Mouse (Mus musculus) gastrocnemius, postnatal 10 days (tissue): ENCODE measurements around the gene Olfr1028. TPM values are rescaled to one million over a fixed set of nuclear protein-coding genes. Genes with fewer than 3 reads are reported as not detected.

ENCODE experiments used
- DNase-seq: peaks from one replicate; pipeline ENCODE4 v3.0.0; 2021; ENCODE audit warnings: mixed read lengths
- long read RNA-seq, 2 experiments: library from polyadenylated mRNA; stranded (forward); transcript quantifications; one replicate each; pipeline ENCODE4 v2.0.0; 2021
- total RNA-seq, 2 experiments: library from RNA; stranded (reverse); gene quantifications; 2 replicates each; pipeline ENCODE4 v1.2.3; 2021

Gene Olfr1028
- not detected for total RNA-seq
- long read RNA-seq, experiment 1 = 0 reads
- long read RNA-seq, experiment 2 = 0 reads

- no peak for DNase-seq
These were observed at the start of gene Olfr1028 for GRCm38 (mm10) chr2:85950137-85950536. TSS of gene Olfr1028 (plus strand) at chr2:85950437.

GRCm38 (mm10) chr2:85904952-85905351 is 45.3 kb upstream of the Olfr1028 start, which contains the start of gene Olfr1024:
TSS of gene Olfr1024 (minus strand) at chr2:85905052.
- no peak for DNase-seq

GRCm38 (mm10) chr2:85913197-85913596 is 37.0 kb upstream of the Olfr1028 start:
- no peak for DNase-seq

DNA sequence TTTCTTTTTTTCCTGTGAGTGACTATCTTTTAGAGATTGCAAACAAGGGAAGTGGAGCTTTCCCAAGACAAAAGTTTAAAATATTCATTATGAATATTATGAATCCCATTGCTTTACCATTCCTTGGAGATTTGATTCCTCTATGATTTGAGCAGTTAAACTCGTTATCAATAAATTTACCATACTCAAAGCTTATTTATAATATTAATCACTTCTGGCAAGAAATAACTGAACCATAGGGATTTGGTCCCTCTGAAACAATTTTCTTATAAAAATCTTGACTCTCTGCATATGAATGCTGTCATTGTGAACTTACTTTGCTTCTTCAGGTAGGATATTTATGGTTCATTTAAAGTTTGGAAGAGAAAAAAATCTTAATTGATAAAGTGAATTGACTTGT is 35.3 kb upstream of the Olfr1028 start, which contains the start of gene Olfr1025-ps1:
Gene Olfr1025-ps1, plus strand, starts transcription at position 301 of the 400 bp plus-strand sequence.
- no peak for DNase-seq

DNA sequence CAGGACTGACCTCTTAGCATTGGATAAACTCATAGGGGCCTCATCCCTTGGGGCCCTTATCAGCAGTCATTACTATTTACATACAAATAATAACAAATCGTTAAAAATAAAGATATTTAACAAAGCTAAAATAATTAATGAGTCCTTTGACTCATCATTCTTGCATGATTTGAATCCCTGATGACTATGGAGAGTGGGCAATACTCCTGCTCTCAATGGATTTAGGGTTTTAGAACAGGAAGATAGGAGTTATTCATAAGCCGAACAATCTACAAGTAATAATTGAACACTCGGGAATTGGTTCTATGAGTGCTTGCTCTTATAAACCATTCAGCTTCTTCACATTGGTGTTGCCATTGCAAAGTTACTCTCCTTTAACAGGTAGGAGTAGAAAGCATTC is 29.0 kb upstream of the Olfr1028 start, which contains the start of gene Olfr1026:
Gene Olfr1026, plus strand, starts transcription at position 301 of the 400 bp plus-strand sequence.
- no peak for DNase-seq

DNA sequence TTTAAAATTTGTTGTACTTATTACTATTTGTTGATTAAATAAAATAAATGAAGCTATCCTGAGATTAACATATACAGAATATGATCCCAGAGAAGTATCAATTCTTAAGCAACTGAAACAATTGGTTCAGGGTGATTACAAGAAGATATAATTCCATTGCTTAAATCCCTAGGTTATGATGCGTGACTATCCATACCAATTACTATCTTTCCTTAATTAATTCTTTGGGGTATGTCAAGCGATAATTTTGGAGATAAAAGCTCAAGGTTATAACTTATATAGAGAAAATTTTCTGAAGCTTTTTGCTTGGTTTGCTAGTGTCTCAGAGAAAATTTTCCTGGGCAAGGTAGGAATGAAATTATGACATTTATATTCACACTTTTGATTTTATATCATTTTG is 23.4 kb downstream of the Olfr1028 start, which contains the start of gene Olfr1029:
Gene Olfr1029, plus strand, starts transcription at position 301 of the 400 bp plus-strand sequence.
- no peak for DNase-seq

GRCm38 (mm10) chr2:85978976-85979375 is 28.7 kb downstream of the Olfr1028 start, which contains the start of gene Olfr1030:
TSS of gene Olfr1030 (plus strand) at chr2:85979276.
- DNase-seq = no peak

DNA sequence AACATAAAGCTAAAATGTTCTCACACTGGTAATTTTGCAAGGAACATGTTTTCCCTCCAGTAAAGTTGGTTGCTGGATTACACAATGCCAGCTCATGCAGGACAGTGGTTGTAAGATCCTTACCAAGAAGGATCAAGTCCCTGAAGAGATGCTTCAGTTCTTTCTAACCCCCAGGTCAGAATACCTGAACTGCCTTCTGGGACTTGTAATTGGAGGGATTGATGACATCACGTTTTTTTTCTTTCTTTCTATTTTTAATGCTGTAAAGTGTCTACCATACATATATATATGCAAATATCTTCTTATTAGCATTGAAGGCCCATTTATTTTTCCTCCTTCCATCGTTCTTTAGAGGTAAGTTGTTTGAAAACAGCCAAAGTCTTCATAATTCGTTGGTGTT is 39.8 kb downstream of the Olfr1028 start, which contains the start of gene Olfr1031:
Gene Olfr1031, plus strand, starts transcription at position 301 of the 400 bp plus-strand sequence.
- no peak for DNase-seq

Other genes starting within 250 kb of the Olfr1028 start
- gene Olfr1009, start 235.0 kb upstream of the Olfr1028 start, total RNA-seq = not detected
- not detected for gene Olfr1012, start 187.7 kb upstream of the Olfr1028 start, total RNA-seq
- not detected for gene Olfr1013, start 183.3 kb upstream of the Olfr1028 start, total RNA-seq
- not detected for gene Olfr1014, start 177.7 kb upstream of the Olfr1028 start, total RNA-seq
- gene Olfr1015, start 168.4 kb upstream of the Olfr1028 start, total RNA-seq = not detected
- gene Olfr1016, start 147.9 kb upstream of the Olfr1028 start, total RNA-seq = not detected
- gene Olfr1018, start 132.0 kb upstream of the Olfr1028 start, total RNA-seq = not detected
- not detected for gene Olfr1019, start 105.0 kb upstream of the Olfr1028 start, total RNA-seq
- not detected for gene Olfr1020, start 103.4 kb upstream of the Olfr1028 start, total RNA-seq
- not detected for gene Olfr1022, start 81.8 kb upstream of the Olfr1028 start, total RNA-seq
- gene Olfr1023, start 64.8 kb upstream of the Olfr1028 start, total RNA-seq = not detected
- not detected for gene Olfr1024, start 45.4 kb upstream of the Olfr1028 start, total RNA-seq
- not detected for gene Olfr1025-ps1, start 35.2 kb upstream of the Olfr1028 start, total RNA-seq
- not detected for gene Olfr1026, start 28.9 kb upstream of the Olfr1028 start, total RNA-seq
- gene Olfr1029, start 23.5 kb downstream of the Olfr1028 start, total RNA-seq = not detected
- gene Olfr1030, start 28.8 kb downstream of the Olfr1028 start, total RNA-seq = not detected
- gene Olfr1031, start 39.9 kb downstream of the Olfr1028 start, total RNA-seq = not detected
- gene Olfr1032, start 55.1 kb downstream of the Olfr1028 start, total RNA-seq = not detected
- under 1 TPM; 0.09 to 0.45 TPM for gene Olfr1033, start 70.2 kb downstream of the Olfr1028 start, total RNA-seq
- not detected for gene Olfr1034, start 95.4 kb downstream of the Olfr1028 start, total RNA-seq
- gene Olfr1036, start 123.6 kb downstream of the Olfr1028 start, total RNA-seq = not detected
- gene Olfr1037, start 136.9 kb downstream of the Olfr1028 start, total RNA-seq = not detected
- gene Olfr1039, start 185.5 kb downstream of the Olfr1028 start, total RNA-seq = not detected
- not detected for gene Olfr1040, start 196.3 kb downstream of the Olfr1028 start, total RNA-seq
- gene Olfr1042, start 211.4 kb downstream of the Olfr1028 start, total RNA-seq = not detected
- gene Olfr1043, start 217.1 kb downstream of the Olfr1028 start, total RNA-seq = not detected
- gene Olfr1044, start 227.4 kb downstream of the Olfr1028 start, total RNA-seq = not detected
- not detected for gene Olfr52, start 235.2 kb downstream of the Olfr1028 start, total RNA-seq